Mouse (Mus musculus): Measurements from ENCODE around the gene Zdhhc1.

GRCm38 (mm10) chr8:105533439-105533838, 36.7 kb upstream of the Zdhhc1 start:
- no peak for TF ChIP-seq GATA1 (IDR thresholded peaks at IDR 0.05; ENCODE audit: low read length)
- no peak for TF ChIP-seq TAL1 (IDR thresholded peaks at IDR 0.05; ENCODE audit: low read length)

All from erythroblast, embryonic 14.5 days (primary cell).